Mouse (Mus musculus) right cerebral cortex, postnatal 4 days (tissue): ENCODE results near the gene Pigh.
A peak's percentile ranks its signal among the peaks of the same experiment; 100 is the strongest.

Experiments
- DNase-seq: peaks from one replicate; pipeline ENCODE4 v3.0.0-alpha.2; 2022

The Pigh gene

DNA sequence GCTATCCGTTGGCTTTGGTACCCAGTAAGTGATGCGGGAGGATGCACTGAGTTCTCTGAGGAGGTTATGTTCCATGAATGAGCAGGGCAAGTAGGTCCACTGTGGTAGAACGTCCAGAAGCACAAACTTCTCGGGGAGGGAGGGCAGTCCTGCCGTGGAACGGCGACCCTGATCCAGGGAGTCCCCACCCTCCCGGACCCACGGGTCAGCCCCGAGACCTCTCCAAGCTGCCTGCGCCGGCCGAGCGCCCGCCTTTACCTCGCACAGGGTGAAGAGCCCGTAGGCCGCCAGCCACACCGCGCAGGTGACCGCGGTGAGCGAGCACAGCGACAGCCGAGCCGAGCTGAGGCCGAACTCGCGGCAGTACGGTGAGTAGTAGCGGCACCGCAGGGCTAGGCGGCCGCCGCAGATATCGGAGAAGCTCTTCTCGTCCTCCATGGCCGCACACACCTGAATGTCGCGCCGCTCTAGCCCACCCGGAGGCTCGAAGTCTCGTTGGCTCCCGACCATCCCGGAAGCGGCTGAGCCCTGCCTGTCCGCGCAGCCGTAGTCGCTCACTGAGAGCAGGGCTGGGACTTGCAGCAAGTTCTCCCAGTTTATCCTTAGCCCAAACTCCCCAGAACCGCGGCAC lies at the start of gene Pigh:
TSS of gene Pigh (minus strand) at position 470 of the 631 bp plus-strand sequence.
- peak; percentile 87 for DNase-seq

DNA sequence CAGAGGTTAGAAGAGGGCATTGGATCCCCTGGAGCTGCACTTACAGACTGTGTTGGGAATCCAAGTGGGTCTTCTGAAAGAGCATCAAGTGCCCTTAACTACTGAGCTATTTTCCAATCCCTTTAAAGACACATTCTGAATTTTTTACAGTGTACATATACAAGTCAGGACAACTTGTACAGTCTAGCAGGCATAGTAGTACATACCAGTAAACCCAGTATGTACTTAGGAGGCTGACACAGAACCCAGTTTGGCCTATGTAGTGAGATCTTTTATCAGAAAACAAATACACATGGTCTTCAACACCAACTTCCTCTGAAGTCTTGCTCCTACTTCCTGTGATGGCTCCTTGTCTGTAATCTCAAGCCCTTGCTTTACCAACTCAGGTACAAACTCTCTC lies 49.5 kb upstream of the Pigh start:
- DNase-seq = no peak

DNA sequence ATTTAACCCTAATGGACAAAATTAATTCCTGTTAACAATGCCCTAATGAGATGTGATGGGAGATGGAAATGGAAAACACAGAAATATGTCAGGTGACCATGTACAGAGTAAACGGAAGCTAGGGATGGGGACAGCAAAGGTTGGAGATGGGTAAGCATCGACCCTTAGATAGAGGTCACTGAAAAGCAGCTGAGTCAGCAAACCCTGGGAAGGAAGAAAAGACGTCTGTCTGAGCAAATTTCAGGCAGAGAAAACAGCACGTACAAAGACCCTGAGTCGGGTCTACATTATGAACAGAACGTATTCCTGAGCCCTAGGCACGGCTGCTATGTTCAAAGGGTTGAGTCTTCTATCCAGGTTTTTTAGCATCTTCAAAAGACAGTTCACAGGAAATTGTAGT lies 47.5 kb upstream of the Pigh start:
- no peak for DNase-seq

DNA sequence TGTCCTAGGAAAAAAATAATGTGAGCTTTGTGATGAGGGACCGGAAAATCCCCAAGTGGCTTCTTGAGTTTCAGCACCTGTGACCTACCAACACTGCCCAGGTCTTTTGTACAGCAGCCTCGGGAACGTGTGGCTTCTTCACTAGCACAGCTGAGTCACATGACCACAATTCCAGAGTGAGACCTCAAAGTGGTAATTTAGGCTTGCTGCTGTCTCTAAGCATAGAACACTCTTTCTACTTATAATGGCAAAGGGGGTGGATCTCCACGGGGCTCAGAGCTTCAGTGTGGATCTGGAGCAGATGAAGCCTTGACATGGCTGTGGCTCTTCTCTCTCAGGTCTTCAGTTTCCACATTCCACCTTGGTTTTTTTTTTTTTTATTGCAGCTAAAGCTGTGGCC lies 45.7 kb upstream of the Pigh start:
- no peak for DNase-seq

DNA sequence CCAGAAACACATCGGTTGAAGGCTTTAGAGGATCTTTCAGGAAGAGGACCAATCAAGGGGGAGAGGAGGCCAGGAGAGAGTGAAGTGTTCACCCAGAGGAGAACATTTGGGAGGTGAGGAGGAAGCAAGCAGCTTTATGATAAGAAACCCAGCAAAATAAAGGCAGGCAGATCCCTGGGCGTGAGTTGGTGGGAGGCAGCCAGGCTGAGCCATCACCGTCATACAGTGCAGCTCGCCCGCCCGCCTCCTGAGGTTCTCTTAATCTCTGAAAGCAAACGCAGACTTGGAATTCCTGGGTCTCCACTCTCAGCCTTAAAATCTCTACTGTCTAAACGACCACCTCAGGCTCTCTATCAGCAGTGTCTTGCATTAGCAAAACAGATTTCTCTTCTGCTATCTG lies 45.2 kb upstream of the Pigh start:
- no peak for DNase-seq

DNA sequence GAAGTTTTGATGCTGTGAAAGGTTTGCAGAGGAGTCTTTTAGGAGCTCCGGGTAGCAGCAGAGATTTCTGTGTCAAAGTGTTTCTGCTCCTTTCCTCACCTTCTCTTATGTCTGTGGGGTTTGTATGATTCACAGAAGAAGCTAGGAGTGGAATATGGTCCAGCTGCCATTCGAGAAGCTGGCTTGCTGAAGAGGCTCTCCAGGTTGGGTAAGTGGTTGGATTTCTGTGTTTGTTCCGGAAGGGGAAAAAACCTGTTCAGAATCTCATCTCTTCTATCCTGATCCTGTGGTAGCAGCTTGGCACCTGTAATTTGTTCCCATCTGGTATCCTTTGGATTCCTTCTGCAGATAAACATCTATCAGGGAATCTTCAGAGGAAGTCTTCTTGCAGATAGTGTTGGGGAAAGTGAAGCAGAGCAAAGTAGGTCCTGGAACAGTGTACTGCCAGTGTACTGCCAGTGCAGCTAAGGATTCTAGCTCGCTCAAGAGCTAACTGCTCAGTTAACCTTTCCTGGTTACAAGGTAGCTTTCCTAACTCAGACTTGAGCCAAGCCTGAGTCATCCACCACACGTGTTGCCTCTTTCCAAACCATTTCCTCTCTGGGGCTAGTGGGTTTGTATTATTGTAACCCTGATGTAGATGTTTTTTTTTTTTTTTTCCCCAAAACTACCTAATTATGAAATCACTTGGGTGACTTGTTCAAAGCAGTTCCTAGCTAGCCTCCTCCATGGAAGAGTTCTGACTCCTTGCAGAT lies 42.4 kb upstream of the Pigh start:
- DNase-seq = no peak

DNA sequence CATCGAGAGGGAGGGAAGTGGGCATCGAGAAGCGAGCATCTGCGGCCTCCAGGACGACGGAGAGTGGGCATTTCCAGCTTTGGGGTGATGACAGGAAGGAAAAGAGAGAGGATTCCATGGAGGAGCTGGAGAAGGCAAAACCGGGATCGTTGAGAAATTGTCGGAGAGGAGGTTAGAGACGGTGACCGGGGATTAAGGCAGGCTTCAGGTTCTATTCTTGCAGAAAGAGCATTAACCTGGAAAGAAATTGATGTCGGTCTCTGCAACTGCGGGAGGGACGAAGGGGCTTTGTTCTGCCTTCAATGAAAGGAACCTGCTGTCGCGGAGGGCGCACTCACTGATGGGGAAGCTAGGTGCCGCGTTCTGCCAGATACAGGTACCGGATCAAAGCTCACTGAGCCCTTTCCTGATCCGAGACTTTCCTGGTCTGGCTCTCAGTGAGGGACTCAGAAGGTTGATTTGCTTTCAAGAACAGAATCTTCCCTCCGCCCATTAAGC lies 41.8 kb upstream of the Pigh start:
- DNase-seq = peak; percentile 8

DNA sequence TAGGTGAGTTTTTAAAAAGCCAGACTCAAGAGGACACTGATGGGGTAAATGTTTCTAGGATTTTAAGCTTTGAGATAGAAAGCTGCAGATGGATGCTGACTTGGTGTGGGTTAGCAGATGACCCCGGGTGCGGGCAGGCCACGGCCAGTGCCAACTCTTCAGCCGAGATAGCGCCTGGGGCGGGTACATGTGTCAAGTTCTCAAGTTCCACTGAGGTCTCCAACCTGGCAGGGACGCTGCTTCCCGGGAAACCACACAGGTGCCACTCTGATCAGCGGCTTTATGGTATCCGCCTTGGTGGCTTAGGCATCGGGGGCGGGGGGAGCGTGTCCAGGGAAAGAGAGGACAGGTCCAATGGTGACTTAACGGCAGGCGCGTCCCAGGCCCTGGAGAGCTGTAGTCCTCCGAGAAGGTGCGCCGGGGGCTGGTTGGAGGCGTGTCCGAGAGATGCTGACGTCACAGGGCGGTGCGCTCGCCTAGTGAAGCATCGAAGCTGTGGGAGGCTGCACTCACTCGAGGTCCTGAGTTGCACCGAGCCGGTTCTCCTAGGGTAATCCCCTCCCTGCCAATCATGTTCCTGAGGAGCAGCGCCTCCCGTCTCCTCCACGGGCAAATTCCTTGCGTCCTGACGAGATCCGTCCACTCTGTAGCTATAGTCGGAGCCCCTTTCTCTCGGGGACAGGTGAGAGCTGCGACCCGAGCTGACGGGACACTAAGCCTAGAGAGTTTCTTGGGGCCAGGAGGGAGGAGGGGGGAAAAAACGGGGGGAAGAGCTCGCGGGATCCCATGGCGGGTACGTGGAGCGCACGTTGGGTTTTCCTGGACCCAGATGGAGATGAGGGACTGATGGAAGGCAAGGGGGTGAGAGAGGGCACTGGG lies 41.1 kb upstream of the Pigh start, which contains the start of gene Arg2:
TSS of gene Arg2 (plus strand) at position 479 of the 879 bp plus-strand sequence.
- DNase-seq = peak; percentile 69

DNA sequence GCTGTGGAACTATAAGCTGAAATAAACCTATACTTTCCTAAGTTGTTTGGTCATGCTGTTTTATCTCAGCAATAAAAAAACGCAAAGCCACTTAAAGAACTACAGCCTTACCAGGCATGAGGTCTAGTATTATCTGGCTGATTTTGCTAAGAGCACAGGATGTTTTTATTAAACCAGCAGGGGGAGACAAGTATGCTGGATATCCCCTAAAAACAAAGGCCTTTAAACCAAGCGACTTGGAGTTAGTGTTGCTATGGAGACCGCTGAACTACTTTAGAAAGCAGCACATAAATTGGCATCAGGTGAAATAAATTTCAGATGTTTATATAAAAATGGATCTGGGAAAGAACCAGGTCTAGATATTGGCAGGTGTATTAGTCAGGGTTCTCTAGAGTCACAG lies 33.4 kb upstream of the Pigh start:
- no peak for DNase-seq

DNA sequence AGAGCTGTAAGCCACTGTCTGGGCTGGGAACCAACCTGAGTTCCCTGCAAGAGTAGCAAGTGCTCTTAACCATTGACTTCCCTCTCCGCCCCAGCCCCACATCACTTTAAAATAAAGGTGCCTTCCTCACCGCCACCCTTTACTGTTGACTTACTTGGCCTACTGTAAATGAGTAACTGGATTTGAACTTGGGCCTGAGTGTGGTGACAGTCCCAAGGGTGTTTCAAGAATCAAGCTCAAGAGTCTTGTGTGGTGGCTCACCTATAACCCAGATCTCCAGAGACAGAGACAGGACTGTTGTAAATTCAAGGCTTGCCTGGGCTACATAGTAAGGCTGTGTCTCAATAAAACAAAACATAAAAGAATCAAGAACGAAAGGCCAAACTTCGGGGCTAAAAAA lies 29.5 kb upstream of the Pigh start:
- DNase-seq = no peak

DNA sequence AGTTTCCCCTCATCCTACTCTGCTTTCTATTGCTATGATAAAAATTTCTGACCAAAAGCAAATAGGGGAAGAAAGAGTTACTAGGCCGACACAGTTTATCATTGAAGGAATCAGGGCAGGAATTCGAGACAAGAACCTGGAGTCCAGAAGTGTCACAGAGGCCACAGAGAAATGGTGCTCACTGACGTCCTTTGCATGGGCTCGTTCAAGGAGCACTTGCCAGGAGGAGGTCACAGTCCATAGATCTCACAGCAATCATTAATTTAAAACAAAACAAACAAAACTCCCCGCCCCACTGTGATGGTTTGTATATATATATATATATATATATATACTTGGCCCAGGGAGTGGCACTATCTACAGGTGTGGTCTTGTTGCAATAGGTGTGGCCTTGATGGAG lies 15.9 kb upstream of the Pigh start:
- DNase-seq = no peak

DNA sequence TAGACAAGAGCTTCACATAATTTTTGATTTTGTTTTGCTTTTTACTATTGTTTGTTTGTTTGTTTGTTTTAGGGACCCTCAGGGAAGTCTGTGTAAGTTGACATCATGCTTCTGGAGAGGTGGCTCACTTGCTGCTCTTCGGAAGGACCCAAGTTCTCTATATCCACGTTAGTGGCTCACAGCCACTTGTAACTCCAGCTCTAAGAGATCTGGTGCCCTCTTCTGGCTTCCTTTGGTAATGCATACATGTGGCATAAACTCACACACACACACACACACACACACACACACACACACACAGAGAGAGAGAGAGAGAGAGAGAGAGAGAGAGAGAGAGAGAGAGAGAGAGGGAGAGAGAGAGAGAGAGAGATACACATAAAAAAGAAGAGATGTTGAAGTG lies 15.1 kb upstream of the Pigh start:
- no peak for DNase-seq

DNA sequence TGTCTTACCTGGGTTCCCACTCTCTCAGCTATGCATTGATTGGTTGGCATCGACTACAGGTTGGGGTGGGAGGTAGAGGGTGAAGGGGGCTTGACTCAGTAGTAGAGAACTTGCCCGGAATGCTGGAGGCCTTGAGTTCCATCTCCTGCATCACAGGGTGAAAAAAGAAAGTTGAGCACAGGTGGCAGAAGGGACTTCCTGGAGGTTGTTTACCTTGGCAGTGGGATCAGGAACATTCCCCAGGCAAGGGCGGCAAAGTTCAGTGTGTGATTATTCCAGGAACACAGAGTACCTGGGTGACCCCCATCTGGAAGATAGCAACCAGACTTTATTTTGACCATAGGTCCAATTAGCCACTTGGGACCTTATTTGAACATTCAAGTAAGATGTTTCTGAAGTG lies 14.3 kb upstream of the Pigh start:
- no peak for DNase-seq

DNA sequence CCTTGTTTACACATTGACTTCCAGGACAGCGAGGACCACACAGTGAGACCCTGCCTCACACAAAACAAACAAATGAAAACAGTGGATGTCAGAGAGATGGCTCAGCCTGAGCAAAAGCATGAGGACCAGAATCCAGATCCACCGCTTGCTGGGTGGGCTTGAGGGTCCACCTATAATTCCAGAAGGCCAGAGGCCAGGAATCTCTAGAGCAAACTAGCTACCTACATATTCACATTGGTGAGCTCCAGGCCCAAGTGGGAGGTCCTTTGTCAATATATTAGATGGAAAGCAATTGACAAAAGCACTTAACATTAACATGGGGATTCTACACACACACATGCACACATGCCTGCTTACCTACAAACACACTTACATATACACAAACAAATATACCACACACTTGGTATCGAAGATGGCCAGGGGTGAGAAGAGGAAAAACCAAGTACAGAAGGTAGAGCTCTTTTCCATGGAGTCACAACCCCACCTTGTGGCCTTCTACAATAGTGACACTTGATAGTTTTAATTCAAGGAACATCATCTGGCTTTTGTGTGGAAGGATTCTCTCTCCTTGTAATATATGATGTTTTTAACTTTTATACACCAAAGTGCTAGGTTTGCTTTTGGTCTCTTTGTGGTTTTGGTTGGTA lies 7.8 kb upstream of the Pigh start:
- DNase-seq = peak; percentile 18

DNA sequence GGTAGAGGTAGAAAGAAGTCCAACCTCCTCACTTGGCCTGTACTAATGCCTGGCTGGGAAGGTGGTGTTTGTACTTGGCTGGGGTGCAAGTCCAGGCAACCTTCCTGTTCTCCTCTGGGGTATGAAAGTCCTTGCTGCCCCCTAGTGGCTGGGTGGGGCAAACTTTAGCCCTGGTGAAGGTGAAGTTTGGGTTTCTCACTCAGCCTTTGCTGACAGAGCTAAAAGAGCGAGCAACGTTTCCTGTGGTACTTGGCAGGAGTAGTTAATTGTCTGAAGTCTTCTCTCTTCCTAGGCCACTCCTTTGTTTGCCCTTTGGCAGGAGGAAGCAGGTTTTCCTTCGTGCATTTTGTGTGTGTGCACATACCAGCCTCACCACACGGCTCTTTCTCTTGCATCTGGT lies 3.1 kb upstream of the Pigh start:
- peak; percentile 27 for DNase-seq

DNA sequence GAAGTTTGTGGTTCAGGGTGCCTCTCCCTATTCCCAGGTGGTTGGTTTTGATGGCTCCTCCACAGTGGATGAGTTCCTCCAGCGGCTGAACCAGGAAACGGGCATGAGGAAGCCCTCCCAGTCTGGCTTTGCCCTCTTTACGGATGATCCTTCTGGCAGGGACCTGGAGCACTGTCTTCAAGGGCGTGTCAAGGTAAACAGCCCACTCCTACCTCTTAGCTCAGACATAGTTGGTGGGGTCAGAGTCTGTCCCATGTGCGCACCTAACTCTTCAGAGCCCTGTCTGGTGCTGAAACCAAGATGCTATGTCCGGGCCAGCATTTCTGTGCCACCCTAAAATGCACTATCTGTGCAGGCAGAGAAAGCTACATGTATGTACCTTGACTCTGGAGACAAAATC lies 16.1 kb downstream of the Pigh start:
- no peak for DNase-seq

DNA sequence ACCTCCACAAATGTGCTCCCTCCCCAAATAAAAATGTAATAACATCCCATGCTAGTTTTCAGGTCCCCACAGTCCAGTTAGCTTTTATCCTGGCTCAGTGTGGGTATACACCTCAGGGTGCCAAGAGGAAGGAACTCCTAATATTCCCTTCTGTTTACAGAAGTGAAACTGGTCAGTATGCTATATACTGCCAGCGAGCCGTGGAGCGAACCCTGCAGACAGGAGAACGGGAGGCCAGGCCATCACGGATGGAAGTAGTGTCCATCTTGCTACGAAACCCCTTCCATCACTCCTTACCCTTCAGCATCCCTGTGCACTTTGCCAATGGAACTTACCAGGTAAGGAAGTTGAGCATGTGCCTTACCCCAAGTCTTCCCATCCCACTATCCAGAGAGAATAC lies 16.9 kb downstream of the Pigh start:
- no peak for DNase-seq

DNA sequence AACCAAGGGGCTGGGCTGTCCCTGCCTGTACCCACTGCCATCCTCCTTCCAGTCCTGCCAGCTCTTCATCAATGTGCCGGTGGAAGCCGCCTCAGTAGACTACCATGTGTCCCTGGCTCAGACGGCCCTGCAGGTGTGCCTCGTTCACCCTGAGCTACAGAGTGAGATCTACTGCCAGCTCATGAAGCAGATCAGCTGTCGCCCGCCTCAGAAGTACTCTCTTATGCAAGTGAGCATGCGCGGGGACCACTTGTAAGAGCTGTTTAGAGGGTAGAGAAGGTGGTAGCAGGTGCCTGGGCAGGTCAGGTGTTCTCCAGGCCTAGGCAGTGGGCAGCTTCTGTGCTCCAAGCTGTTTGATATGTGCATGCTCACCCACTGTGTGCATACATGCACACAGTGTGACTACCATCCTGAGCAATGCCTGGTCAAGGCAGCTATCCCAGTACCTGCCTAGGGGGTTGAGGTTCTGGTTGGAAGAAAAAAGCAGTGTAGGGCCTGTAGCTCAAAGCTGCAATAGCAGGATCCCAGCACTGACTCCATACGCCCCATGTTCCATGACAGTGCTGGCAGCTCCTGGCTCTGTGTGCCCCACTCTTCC lies 18.6 kb downstream of the Pigh start:
- DNase-seq = no peak

DNA sequence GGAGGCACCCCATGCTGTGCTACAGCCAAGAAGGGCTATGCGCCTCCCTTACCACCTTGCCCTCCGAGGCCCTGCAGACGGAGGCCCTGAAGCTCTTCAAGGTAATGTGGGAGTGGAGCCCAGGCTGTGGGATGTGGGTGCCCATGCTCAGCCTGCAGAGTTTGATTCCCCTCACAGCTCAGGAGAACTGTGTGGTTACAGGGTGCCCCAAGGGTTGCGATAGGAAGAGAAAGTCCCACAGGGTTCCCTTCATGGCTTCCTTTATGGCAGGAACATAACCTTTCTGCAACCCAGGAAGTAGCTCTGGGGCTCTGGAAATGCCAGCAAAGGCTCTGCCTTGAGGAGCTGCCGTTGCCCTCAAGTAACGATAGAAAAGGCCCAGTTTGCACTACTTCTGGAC lies 19.5 kb downstream of the Pigh start:
- DNase-seq = no peak

DNA sequence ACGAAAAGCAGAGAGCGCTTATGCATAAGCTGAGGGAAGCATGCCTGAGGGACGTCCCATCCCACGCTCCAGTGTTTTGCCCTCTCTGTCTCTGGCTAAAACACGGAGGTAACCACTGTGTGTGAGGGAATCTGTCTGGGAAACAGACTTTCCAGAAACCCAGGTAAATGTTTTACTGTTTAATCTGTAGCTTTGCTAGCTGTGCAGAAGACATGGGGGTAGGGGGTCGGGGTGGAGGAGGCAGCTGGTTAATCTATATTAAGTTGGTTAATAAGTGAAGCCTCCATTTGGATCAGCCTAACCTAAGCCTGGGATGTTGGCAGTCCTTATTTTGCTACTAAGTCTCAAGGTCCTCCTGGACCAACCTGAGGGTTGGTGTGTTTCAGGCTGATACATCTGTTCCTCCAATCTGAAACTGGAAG lies 20.3 kb downstream of the Pigh start:
- no peak for DNase-seq

DNA sequence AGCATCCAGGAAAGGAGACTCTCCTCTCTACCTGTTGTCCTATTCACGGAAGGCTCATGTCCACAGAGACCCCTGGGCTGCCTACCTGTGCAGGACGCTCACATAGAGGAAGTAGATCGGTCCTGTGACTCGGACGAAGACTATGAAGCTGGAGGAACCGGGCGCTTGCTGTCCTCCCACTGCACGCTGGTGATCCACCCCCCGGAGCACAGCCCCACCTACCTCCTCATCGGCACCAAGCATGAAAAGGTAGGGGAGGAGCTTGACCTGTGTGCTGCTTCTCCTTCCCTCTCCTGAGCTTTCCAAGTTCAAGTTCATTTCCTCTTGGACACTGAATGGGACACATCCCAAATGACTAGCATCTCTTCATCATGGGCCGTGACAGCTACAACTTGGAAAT lies 21.1 kb downstream of the Pigh start:
- no peak for DNase-seq

DNA sequence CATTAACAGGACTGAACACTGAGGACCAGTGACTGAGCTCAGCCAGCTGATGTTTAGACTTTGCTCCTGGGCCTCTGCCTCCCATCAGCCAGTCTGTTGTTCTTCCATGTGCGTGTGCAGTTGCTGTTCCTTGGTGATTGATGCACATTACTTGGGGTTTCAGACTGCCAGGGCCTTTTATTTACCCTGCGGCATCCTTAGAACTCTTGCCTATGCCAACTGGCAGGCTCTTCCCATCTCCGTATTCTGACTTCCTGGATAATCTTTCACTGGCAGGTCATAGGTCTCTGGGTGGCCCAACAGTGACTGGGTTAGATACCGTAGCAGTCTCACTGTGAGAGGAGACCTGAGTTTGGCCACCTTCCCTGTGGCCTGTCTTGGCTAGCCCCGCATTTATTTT lies 21.9 kb downstream of the Pigh start:
- no peak for DNase-seq

DNA sequence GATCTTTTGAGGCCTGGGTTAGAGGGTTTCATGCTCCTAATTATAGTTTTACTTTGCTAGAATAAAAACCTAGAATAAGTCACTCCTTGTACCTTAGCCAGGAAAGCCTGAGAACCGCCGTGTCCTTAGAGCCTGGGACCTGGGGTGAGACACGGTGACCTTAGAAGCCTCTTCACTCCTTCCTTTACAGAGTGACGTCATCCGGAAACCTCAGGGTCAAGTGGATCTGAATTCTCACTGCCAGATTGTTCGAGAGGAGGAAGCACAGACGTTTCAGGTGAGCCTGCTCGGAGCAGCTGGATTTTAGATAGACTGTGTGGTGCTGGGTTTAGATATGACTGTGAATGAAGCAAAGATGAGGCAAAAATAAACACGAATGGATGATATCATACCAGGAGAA lies 23.0 kb downstream of the Pigh start:
- no peak for DNase-seq
